25 mouse cellular contexts compared by ENCODE assay signal in the genomic region with DNA sequence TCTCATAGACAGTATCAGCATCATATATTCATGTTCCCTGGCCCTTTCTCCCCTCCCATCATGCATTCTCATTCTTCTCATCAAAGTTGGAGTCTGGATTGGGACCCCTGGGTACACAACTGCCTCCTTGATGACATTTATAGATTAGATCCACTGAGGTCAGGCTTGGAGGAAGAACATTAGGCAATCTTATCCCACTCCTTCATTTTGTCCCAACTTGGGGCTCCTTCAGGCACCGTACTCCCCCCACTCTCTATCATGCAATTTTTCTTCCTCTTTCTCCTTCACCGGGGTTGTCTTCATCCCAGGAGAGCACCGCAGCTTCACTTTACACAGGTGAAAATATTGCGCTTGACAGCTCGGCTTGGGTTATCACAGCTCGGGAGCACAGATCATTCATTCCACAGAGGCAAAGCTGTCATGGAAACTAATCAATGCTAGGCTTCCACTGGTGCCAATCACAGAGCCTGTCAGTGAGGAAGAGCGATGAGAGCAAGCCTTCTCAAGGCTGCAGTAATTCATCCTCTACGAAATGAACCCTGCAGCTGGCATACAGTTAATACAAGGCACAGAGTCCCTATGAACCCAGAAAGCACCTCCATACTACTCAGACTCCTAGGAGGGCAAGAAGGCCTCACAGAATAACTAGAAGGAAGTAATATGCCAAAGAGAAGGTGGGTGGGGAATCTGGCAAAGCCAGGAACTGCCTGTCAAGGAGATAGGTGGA.
A peak's percentile ranks its signal among the peaks of the same experiment; 100 is the strongest.
DNase-seq lines count a peak whose midpoint lies in the region; ATAC-seq and TF ChIP-seq lines count a peak whose summit lies in the region.
"Had no signal": no experiment of that assay in that cellular context is flagged by ENCODE, and none has a peak within 500 bp of the region (broad histone marks: within the 10 kb centered on the region; RNA-seq: fewer than 3 reads in every experiment).

No protein-coding gene starts in this region.

- no peak overlapping the region for H3K4me3 ChIP-seq in forebrain, postnatal 0 days (ENCODE audit: low read depth, low read length)
- H3K4me3 ChIP-seq in forebrain, embryonic 14.5 days (ENCODE audit: low read depth, low read length) = no peak overlapping the region
- H3K4me3 ChIP-seq in hindbrain, embryonic 15.5 days = no peak overlapping the region
- H3K4me3 ChIP-seq in hindbrain, embryonic 10.5 days = no peak overlapping the region
- H3K4me3 ChIP-seq in neural tube, embryonic 13.5 days = no peak overlapping the region
- H3K4me3 ChIP-seq: embryonic facial prominence, embryonic 13.5 days; gastrocnemius, adult 2 months; heart, adult 2 months; kidney, embryonic 15.5 days; liver, embryonic 15.5 days; lung, embryonic 15.5 days; midbrain, embryonic 12.5 days had no signal

- no peak for TF ChIP-seq CTCF in forebrain, postnatal 0 days (IDR thresholded peaks at IDR 0.05; ENCODE audit: low read depth)

- H3K27me3 ChIP-seq in forebrain, postnatal 0 days (ENCODE audit: insufficient read depth, low read length) = no peaks in the 10 kb centered on the region
- H3K27me3 ChIP-seq in forebrain, embryonic 14.5 days (replicated peaks; ENCODE audit: control insufficient read depth, insufficient read depth, low read length) = no peaks in the 10 kb centered on the region
- H3K27me3 ChIP-seq in hindbrain, embryonic 15.5 days = no peaks in the 10 kb centered on the region
- no peaks in the 10 kb centered on the region for H3K27me3 ChIP-seq in hindbrain, embryonic 10.5 days (ENCODE audit: insufficient read depth, poor library complexity, severe bottlenecking)
- H3K27me3 ChIP-seq in neural tube, embryonic 13.5 days = no peaks in the 10 kb centered on the region
- H3K27me3 ChIP-seq: embryonic facial prominence, embryonic 13.5 days; kidney, embryonic 15.5 days; liver, embryonic 15.5 days; lung, embryonic 15.5 days; midbrain, embryonic 12.5 days had no signal

- no peak for DNase-seq in forebrain, postnatal 0 days
- DNase-seq in forebrain, embryonic 14.5 days (ENCODE audit: low spot score) = no peak
- DNase-seq in hindbrain, embryonic 10.5 days (ENCODE audit: low spot score) = no peak
- DNase-seq in neural tube, embryonic 10.5 days (ENCODE audit: extremely low spot score, low spot score) = no peak
- DNase-seq: adrenal gland, postnatal 14 days; cerebellum, adult 11-12 months; cerebellum, adult 9-11 months; gastrocnemius, adult 2 months; gastrocnemius, postnatal 36 days; heart, adult 2 months; heart, postnatal 14 days; right cerebral cortex, adult 18-20 months; spleen, adult 18-20 months; thymus, adult 18-20 months; thymus, postnatal 36 days had no signal

- H3K4me2 ChIP-seq in forebrain, postnatal 0 days (ENCODE audit: low read depth) = no peak overlapping the region
- H3K4me2 ChIP-seq in forebrain, embryonic 14.5 days (ENCODE audit: low read length) = no peak overlapping the region
- no peak overlapping the region for H3K4me2 ChIP-seq in hindbrain, embryonic 15.5 days
- no peak overlapping the region for H3K4me2 ChIP-seq in neural tube, embryonic 13.5 days
- H3K4me2 ChIP-seq: embryonic facial prominence, embryonic 13.5 days; kidney, embryonic 15.5 days; liver, embryonic 15.5 days; lung, embryonic 15.5 days; midbrain, embryonic 12.5 days had no signal

- WGBS in forebrain, postnatal 0 days = 82% methylated on average over 8 of the region's 8 CpGs
- WGBS in forebrain, embryonic 14.5 days = 94% methylated on average over 8 of the region's 8 CpGs
- 71% methylated on average over 8 of the region's 8 CpGs for WGBS in hindbrain, embryonic 15.5 days
- WGBS in hindbrain, embryonic 10.5 days = 88% methylated on average over 8 of the region's 8 CpGs
- 83% methylated on average over 8 of the region's 8 CpGs for WGBS in neural tube, embryonic 13.5 days

- H3K36me3 ChIP-seq in forebrain, postnatal 0 days (ENCODE audit: insufficient read depth) = no peaks in the 10 kb centered on the region
- H3K36me3 ChIP-seq in forebrain, embryonic 14.5 days (ENCODE audit: control insufficient read depth, insufficient read depth, low read length) = no peaks in the 10 kb centered on the region
- H3K36me3 ChIP-seq in hindbrain, embryonic 15.5 days = no peaks in the 10 kb centered on the region
- no peaks in the 10 kb centered on the region for H3K36me3 ChIP-seq in hindbrain, embryonic 10.5 days
- H3K36me3 ChIP-seq in neural tube, embryonic 13.5 days = no peaks in the 10 kb centered on the region
- H3K36me3 ChIP-seq: embryonic facial prominence, embryonic 13.5 days; kidney, embryonic 15.5 days; liver, embryonic 15.5 days; lung, embryonic 15.5 days; midbrain, embryonic 12.5 days had no signal

- H3K4me1 ChIP-seq in forebrain, postnatal 0 days (ENCODE audit: insufficient read depth) = no peaks in the 10 kb centered on the region
- H3K4me1 ChIP-seq in forebrain, embryonic 14.5 days (ENCODE audit: control insufficient read depth, insufficient read depth, low read length) = no peaks in the 10 kb centered on the region
- H3K4me1 ChIP-seq in hindbrain, embryonic 15.5 days (replicated peaks) = no peaks in the 10 kb centered on the region
- 0 out of 2 replicates have a peak, but pooled peaks cover 3% of the 10 kb centered on the region for H3K4me1 ChIP-seq in hindbrain, embryonic 10.5 days (replicated peaks)
- no peaks in the 10 kb centered on the region for H3K4me1 ChIP-seq in neural tube, embryonic 13.5 days (replicated peaks)
- H3K4me1 ChIP-seq: embryonic facial prominence, embryonic 13.5 days; kidney, embryonic 15.5 days; liver, embryonic 15.5 days; lung, embryonic 15.5 days; midbrain, embryonic 12.5 days had no signal

- peak; percentile 56; the same call in 1 of the 2 replicates for ATAC-seq in forebrain, postnatal 0 days
- ATAC-seq in forebrain, embryonic 14.5 days = no peak
- ATAC-seq in hindbrain, embryonic 15.5 days (ENCODE audit: low FRiP score, low read depth) = peak; percentile 73; the same call in 1 of the 2 replicates
- peak; percentile 56; the same call in 1 of the 2 replicates for ATAC-seq in neural tube, embryonic 13.5 days (ENCODE audit: low read depth)
- no peak for ATAC-seq in megakaryocyte-erythroid progenitor cell, adult 5-6 weeks (replicated peaks; ENCODE audit: low FRiP score, low TSS enrichment, poor library complexity, severe bottlenecking)
- ATAC-seq: intestine, postnatal 0 days; Patski had no signal

- H3K27ac ChIP-seq in forebrain, postnatal 0 days (ENCODE audit: low read depth, low read length) = no peak overlapping the region
- no peak overlapping the region for H3K27ac ChIP-seq in forebrain, embryonic 14.5 days (ENCODE audit: low read depth, low read length)
- H3K27ac ChIP-seq in hindbrain, embryonic 15.5 days (replicated peaks) = no peak overlapping the region
- no peak overlapping the region for H3K27ac ChIP-seq in hindbrain, embryonic 10.5 days
- H3K27ac ChIP-seq in neural tube, embryonic 13.5 days (replicated peaks) = 0 out of 2 replicates have a peak overlapping the region, but pooled peaks have one; percentile 33
- H3K27ac ChIP-seq: embryonic facial prominence, embryonic 13.5 days; gastrocnemius, adult 2 months; heart, adult 2 months; kidney, embryonic 15.5 days; liver, embryonic 15.5 days; lung, embryonic 15.5 days; midbrain, embryonic 12.5 days had no signal

- H3K9me3 ChIP-seq in forebrain, postnatal 0 days (ENCODE audit: low read length) = 0 out of 2 replicates have a peak, but pooled peaks cover 3% of the 10 kb centered on the region
- no peaks in the 10 kb centered on the region; the same call in 1 of the 2 replicates for H3K9me3 ChIP-seq in forebrain, embryonic 14.5 days (replicated peaks; ENCODE audit: control insufficient read depth, low read length)
- no peaks in the 10 kb centered on the region for H3K9me3 ChIP-seq in hindbrain, embryonic 15.5 days
- H3K9me3 ChIP-seq in hindbrain, embryonic 10.5 days = peaks cover 8% of the 10 kb centered on the region; the same call in 1 of the 2 replicates
- 0 out of 2 replicates have a peak, but pooled peaks cover 7% of the 10 kb centered on the region for H3K9me3 ChIP-seq in neural tube, embryonic 13.5 days
- H3K9me3 ChIP-seq: lung, embryonic 15.5 days had no signal

- no peak overlapping the region for H3K9ac ChIP-seq in forebrain, postnatal 0 days
- no peak overlapping the region for H3K9ac ChIP-seq in forebrain, embryonic 14.5 days (ENCODE audit: low read length)
- no peak overlapping the region for H3K9ac ChIP-seq in hindbrain, embryonic 15.5 days
- no peak overlapping the region for H3K9ac ChIP-seq in neural tube, embryonic 13.5 days
- H3K9ac ChIP-seq: embryonic facial prominence, embryonic 13.5 days; kidney, embryonic 15.5 days; liver, embryonic 15.5 days; lung, embryonic 15.5 days; midbrain, embryonic 12.5 days had no signal

Comparison
In these comparisons a context has a peak if more than half of its experiments do, and no peak if none do; other contexts are left out.
1. ATAC-seq: peak in forebrain, postnatal 0 days (single experiment), hindbrain, embryonic 15.5 days (single experiment) and neural tube, embryonic 13.5 days (single experiment); none in forebrain, embryonic 14.5 days (single experiment) and megakaryocyte-erythroid progenitor cell, adult 5-6 weeks (single experiment).